Mouse (Mus musculus) forelimb bud, embryonic 11.5 days (tissue): ENCODE measurements around the gene 2010300C02Rik.

Experiments used
- DNase-seq: peaks from one replicate; pipeline ENCODE4 v3.0.0-alpha.2; 2012; ENCODE audit warnings: low read depth, low spot score

Gene 2010300C02Rik

DNA sequence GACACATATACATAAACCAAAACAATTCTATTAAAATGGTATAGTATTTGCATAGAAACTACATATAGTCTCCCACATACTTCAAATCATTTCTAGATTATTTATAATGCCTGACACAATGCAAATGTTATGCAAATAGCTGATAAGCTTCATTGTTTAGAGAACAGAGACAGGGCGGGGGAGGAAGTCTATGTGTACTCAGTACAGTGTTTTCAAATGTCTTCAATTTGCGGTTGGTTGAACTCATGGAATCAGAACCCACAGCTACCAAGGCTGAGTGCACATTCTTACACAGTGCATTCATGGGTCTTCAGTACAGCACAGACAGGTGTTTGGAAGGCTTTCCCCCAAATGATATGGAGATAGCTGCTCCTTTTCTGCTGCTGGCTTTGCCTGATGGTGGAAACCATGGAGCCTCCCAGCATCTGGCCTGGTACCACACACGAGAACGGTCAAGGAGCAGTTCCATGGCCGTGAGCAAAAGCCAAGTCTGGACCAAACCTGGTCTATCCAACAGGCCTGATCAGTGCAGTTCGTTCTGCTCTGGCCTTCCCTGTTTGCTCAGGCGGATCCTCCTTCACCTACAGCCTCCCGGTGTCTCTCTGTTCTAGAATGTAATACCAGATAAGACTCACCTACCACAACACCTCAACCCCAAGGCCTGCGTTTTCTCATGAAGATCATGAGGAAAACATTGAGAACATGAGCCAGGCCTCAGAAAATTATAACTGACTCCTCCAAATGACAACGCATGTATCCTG is 8.1 kb downstream of the 2010300C02Rik start:
- DNase-seq = no peak

DNA sequence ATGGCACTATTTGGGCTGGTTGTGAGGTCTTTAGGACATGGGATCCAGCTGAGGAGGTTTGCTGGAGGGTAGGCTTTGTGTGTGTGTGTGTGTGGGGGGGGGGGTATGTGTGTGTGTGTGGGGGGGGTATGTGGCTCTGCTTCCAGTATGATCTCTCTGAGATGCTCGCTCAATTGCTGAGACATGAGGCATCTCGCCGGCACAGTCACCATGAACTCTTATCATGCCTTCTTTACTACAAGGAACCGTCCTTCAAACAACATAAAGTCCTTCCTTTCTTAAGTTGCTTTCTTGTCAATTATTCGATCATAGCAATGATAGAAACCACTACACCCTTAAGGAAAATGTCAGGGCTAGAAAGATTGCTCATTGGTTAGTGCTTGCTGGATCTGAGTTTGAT is 8.8 kb downstream of the 2010300C02Rik start:
- DNase-seq = no peak

DNA sequence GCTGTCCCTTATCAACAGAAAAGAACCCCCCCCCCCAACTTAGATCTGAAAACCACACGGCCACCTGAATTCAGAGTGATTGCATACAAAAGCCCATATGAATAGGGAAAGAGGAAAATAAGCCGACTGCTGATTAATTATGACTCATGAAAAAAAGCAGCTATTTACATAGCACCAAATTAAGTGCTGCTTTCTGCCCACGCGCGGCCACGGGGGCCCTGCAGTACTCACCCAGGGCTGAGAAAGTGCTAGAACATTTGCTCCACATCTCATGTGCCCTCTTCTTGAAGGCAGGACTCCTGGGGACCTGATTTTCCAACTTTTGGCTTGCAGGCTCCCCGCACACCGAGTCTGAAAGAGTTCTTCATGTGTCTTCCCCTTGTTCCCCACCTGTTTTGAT is 10.1 kb downstream of the 2010300C02Rik start:
- DNase-seq = no peak

DNA sequence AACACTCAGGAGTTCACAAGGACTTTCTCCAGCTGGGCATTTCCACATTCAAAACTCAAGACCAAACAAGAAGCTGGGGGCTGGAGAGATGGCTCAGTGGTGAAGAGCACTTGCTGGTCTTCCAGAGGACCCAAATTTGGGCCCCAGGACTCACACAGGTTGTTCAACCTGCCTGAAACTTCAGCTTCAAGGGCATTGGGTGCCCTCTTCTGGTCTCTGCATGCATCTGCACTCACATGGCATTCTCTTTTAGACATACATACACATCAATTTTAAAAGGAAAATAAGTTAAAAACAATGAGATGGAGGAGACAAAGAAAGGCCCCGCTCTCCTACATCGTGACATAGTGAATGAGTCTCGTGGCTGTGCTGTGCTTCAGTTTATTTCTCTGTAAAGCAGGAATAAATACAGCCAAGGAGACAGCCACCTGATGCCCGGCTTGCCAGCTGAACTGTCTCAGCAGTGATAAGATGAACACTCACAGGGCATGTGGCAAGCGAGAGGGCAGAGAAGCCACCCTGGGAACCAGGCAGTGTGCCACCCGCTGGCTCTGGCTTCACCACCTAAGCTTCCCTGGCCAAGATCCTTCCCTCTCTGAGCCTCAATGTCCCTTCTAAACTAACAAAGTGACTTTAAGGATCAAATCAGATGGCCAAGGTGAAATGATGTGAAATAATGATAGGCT is 11.5 kb downstream of the 2010300C02Rik start:
- no peak for DNase-seq

DNA sequence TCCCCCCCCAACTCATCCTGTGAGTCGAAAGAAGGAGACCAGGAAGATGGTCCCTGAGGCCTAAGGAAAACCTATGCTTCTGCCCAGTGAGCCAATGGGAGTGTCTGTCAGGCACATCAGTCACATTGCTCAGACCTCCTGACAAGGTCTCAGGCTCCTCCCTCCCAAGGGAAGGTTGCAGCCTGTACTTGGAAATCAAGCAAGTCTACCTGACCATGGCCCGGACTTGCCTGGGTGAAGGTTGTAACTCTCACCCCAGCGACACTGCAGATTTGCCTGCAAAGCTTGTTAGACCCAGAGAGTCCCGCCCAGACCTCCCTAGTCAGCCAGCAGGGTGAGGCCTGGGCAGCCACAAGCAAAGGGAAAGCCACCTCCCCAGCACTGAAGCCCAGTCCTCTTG is 17.6 kb downstream of the 2010300C02Rik start:
- no peak for DNase-seq

DNA sequence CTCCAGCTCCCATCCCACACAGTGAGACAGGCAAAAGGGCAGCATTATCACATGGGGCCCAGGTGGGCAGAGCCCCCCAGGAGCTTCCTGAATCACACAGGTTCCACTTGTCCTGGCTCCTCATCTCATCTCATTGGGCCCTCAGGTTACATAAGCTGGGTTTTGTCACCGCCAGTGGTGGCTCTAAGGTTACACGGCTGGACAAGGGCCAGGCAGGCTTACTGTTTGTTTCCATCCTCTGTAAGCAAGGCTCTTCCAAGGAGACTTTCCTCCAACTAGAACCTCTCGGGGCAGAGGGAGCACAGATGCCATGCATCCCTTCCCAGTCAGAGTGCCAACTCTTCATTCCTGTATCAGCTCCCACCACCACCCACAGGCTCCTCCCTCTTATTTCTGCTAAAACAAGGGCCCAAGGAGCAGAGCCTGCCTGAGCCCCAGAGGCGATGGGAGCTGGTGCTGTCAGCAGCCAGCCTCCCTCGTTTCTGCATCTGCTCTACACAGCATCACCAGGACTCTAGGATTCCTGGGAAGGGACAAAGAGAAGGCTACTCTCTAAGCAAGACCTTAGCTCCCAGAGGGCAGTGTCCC is 20.9 kb downstream of the 2010300C02Rik start:
- no peak for DNase-seq

DNA sequence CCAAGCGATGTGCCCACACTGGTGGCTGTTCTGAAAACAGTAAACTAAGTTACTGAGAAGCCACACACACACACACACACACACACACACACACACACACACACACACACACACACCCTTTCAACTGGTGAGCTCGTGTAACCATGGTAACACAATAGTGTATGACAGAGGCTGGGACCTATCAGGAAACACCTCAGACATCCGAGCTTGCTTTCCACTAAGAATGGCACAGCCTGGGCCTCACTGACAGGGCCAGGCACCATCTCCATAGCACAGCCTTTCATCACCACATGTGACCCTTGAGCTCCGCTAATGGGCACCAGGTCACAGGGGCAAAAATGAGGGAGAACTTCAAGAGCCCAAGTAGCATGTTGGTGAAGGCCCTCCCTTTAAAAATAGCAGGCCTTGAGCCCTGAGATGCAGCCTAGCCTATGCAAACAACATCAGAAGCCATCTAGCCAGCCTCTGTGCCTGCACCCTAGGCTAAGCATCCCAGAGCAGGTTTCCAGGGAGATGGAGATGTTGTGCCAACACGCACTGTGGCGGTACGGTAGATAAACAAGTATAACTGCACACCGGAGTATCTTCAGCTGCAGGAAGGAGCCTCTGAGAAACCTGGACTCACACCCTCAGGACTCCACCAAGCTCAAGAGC is 21.6 kb downstream of the 2010300C02Rik start:
- DNase-seq = peak; percentile 83

DNA sequence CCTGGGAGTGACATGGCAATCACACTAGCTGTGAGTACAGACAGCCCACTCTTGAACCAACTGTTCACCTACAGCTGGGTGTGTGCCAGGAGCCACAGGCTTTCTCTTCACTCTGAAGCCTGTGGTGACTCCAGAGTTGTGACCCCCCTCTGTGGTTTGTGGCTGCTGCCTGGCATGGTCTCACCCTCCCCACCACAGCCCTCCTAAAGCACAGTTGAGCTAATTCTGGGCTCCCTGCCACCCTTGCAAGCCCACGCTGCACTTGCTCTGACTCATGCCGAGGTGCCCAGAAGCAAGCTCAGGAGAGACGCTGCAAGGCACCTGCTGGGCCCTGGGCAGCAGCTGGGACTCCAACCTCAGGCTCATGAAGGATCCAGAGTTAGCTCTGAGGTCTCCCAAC is 23.0 kb downstream of the 2010300C02Rik start:
- DNase-seq = no peak

DNA sequence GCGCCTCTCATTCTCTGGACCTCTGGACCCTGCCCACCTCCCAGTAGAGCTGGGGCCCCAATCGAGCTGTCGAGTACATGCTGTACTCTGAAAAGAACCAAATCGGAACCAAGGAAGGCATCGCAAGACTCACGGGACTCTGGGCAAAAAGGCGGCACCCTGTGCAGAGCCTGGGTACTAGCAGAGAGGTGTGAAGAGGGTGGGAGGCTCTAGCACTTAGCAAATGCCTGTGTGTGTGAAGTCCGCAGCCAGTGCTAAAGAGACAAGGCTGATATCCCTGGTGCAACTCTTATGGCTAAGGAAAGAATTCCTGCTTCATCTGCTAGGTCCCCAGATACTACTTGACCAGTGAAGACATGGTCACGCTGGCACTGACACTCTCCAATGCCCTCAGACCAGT is 24.2 kb downstream of the 2010300C02Rik start:
- DNase-seq = no peak

DNA sequence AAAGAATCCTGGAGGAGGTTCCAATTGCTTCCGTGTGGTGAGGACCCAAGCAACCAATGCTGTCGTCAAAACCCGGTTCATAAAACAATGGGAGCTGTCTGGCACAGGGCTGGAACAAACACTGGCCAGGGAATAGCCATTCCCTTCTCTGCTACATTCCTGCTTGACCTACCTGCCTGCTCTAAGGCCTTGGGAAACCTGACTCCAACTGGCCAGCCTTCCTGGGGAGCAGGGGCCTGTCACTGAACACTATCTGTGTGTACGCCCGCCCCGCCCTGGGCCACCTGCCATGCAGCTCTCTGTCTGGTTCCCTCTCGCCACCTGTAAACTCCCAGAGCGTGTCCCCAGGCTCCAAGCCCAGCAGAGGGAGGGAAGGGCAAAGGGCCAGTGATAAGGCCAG is 25.5 kb downstream of the 2010300C02Rik start:
- DNase-seq = no peak

DNA sequence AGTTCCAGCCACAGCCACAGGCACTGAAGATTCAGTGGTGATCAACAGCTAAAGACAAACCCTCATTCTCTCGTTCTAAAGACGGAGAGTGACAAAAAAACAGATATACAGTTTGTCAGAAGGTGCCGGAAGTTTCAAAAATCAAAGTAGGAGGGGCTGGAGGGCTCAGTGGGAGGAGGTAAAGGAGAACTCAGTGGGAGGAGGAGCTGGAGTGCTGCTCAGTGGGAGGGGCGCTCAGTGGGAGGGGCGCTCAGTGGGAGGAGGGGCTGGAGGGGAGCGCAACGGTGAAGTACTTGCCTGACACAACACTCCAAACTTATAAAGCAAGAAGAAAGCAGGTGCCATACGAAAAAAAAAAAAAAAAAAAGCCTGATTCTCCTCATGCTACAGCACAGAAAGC is 28.7 kb downstream of the 2010300C02Rik start:
- DNase-seq = no peak

DNA sequence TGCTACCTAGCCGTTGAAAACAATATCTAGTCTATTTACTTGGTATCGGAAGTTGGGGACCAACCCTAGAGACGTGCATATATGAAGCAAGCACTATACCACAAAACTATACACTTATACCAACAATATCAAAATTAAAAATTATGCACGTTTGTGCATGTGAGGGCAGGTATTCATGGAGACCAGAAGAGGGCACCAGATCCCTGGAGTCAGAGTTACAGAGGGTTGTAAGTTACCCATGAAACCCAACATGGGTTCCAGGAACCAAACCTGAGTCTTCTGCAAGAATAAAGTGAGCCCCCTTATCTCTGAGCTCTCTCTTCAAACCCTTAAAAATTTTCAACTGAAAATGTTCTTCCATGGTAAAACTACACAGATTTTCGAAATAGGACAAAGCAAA is 29.2 kb downstream of the 2010300C02Rik start:
- no peak for DNase-seq

DNA sequence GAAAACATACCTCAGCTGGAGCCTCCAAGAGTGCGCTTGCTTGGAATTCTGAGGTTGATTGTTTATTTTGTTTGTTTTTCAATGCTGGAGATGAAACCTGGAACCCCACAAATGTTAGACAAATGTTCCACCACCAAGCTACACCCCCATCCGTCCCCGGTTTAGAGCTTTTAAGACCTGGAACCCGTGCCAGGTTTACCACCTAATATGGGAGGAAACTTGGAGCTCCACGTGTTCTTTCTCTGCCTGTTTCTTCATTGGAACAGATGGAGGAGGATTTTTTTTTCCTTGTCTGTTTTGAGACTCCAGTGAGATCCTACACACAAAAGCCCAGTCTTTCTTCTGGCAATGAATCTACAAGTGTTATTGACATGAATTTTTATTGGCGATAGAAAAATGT is 30.2 kb downstream of the 2010300C02Rik start:
- DNase-seq = no peak

DNA sequence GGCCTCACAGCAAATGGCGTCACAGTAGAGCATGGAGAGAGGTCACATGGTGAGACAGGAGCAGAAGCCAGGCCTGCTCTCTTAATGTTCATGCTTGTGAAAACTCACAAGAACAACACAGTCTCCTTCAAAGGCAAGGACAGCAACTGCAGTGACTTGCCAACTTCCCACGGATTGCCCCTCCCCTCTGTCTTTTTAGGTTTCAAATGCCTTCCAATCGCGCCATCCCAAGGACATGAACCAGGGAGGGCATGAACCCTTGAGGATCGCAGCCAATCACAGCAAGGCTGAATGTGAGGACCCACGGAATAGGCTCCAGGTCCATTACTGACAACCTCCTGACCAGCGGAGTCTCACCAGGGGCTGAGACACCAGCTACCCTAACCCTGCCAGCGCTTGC is 31.5 kb downstream of the 2010300C02Rik start:
- DNase-seq = no peak

DNA sequence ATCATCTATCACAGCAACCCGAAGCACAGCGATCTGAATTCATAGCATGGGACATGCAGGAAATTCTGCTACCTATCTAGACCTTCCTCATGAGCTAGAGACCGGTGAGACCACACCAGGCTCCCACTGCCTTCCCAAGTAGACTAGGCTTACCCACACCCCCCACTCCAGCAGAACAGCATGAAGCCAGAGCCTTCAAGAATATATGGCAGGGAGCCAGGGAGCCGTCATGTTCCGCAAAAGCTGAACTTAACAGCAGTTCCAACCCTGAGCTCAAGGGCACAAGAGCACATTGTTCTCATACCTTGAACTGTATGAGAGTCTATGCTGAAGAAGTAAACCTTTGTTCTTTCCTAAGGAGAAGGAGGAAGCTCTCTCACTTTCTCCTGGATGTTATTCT is 32.4 kb downstream of the 2010300C02Rik start:
- peak; percentile 28 for DNase-seq

DNA sequence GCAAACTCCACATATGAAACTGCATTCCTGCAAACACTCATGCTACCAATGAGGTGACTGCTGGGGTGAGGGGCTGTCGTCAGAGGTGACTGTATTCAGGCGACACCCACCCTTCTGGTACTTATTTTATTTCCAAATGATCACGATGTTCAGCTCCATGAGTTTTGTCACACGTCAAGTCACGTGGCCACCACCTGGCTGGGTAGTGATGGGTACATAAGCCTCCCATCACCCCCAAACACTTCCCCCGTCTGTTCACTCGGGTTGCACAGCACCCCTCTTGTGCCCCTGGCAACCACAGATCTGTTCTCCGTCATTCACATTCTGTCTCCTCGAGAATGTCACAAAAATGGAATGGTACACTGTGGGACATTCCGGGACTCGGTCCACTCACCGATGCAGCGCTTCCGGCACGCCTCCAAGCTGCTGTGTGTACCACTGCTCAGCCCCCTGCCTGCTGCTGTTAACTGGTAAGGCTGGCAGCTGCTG is 32.9 kb downstream of the 2010300C02Rik start:
- no peak for DNase-seq

DNA sequence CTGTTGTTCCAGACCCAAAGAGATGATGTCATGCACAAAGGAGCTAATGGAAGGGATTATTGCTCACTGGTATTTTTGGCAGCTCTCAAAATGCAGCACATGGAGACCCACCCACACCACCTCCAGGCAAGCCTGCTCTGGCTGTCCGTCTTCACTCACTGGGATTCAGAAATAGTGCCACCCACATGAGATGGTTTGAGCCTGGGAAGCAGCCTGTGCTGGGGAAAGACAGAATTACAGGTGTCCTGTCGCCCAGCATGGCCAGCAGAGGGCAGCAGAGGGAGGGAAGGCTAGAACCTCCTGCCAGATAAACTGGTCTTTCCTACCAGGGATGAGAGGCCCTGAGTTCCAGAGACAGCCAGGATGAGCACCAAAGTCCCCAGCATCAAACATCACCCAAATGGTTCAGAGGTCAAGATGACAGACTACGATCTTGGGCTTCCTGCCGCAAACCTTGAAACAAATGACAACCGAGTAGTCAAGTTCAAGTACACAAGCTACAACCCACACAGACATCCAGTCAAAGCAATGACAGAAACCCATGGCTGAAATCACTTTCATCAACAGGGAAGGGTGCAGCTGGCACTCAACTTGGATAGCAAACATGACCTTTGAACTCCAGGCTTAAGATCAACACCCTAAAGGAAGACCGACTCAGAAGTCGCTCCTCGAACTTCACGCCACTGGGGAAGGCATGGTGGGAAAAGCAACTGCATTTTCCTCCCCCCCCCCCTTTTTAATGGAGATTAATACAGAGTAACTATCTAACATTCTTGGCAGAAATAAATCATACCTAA is 41.4 kb downstream of the 2010300C02Rik start:
- peak; percentile 67 for DNase-seq

DNA sequence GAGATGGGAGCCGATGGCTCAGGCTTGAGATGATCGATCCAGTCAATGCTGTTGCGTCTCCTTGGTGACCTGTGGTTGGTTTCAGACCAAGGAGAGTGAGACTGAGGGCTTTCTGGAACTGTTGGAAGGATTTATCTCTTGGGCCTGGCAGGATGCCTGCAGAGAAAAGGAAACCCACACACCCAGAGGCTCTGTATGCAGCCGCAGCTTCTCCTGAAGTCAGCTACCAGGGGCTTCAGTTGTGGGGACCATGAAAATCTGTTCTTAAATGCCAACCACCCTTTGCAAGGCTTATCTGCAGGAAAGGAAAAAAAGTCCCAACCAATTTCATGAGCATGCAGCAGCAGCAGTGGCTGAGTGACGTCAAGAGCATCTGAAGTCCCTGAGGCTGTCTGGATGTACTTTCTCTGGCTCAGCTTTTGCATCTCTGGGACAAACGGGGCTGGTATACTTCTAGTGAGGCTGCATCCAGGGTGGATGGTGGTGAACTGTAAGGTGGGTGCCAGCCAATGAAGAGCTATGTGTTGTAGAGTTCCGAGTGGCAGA is 42.8 kb downstream of the 2010300C02Rik start:
- DNase-seq = no peak

DNA sequence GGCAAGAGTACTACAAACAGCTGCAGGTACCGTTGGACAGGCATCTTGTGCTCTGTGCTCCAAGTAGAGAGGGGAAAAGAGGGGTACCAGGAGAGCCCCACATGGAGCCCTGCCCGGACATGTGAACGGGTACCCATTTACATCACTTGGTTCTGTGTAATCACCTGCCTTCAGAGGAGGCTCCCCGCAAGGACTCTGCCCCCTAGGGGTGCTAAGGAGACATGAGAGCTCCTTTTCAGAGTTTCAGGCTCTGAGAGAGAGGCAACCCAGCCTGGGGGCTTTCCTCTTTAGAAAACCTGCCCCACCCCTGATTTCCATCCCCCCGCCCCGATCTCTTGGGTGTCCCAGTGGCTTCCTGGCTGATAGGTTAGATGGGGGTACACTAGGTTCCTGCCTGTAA is 44.4 kb downstream of the 2010300C02Rik start:
- no peak for DNase-seq

DNA sequence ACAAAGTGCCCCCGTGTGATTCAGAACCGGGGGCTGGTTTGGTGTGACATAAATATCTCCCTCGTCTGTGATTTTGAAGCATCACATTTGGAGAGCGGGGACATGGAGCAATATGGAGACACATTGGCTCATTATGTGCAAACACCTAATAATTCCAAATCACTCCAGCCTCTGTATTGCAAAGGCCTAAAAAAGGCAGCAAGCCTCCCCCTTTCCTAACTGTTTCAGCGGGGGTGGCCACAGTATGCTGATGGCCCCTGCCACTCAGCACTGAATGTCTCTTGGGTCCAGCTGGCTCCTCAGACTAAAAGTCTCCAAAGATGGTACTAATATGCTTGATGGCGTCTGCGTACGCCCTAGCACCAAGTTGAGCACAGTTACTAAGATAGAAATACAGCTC is 45.6 kb downstream of the 2010300C02Rik start:
- no peak for DNase-seq

DNA sequence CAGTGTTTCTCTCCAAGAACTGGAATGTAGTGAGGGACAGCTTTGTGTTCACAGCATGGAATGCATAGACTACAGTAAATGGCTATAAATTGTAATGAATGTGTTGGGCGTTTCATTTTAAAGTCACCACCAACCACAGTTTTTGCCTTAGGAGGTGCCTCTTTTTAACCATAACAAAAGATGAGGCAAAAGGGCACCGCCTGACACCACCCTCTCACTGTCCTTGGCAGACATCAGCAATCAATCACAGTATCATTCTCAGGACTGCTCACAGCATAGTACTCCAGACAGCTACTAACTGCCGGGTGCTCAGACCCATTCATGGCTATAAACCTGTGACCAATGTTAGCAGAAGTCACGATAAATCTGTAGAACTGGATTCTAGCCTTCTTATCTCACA is 48.6 kb downstream of the 2010300C02Rik start:
- no peak for DNase-seq
